Mouse (Mus musculus) urinary bladder, adult 2 months (tissue): ENCODE results near the gene Plekhg3. TPM values are rescaled to one million over a fixed set of nuclear protein-coding genes. Genes with fewer than 3 reads are reported as not detected.
A peak's percentile ranks its signal among the peaks of the same experiment; 100 is the strongest.

Experiments
- DNase-seq: peaks from one replicate; pipeline ENCODE4 v3.0.0; 2022; ENCODE audit warnings: low spot score
- polyA plus RNA-seq: library from polyadenylated mRNA; depleted of rRNA; stranded (reverse); fragments of >200 nt; gene quantifications from 2 replicates; pipeline ENCODE4 v1.2.3, GENCODE M21; 2012

Plekhg3 gene
- polyA plus RNA-seq, 1 experiment = 56.5 TPM

DNA sequence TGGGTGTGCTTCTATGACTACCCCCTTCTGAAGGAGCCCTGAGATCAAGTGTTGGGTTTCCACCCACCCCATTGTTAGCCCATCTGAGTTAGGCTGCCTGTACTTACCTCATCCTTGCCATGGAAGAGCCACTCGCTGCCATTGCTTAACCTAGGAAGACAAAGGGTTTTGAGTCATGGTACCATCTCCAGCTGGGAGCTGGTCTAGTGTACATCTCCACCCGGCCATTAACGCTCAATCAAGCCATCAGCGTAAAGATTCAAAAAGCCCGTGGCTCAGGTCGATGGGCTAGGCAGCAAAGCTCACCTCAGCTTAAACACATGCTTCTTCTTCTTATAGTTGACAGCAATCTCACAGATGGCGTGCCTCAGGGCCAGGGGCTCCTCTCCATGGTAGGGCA lies 52.8 kb downstream of the Plekhg3 start:
- DNase-seq = no peak

DNA sequence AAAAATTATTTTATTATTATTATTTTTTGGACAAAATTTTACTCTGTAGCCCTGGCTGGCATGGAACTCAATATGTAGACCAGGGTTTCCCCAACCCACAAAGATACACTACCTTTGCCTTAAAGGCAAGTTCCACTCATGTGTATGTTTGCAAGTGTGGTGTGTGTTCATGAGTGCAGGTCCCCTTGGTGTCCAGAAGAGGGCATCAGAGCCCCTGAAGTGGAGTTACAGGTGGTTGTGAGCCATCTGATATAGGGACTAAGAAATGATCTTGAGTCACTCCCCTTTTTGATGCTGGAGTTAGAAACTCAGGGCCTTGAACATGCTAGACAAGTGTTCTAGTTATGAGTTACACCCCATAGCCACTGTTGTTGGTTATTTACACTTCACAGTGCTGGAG lies 54.3 kb downstream of the Plekhg3 start:
- no peak for DNase-seq

DNA sequence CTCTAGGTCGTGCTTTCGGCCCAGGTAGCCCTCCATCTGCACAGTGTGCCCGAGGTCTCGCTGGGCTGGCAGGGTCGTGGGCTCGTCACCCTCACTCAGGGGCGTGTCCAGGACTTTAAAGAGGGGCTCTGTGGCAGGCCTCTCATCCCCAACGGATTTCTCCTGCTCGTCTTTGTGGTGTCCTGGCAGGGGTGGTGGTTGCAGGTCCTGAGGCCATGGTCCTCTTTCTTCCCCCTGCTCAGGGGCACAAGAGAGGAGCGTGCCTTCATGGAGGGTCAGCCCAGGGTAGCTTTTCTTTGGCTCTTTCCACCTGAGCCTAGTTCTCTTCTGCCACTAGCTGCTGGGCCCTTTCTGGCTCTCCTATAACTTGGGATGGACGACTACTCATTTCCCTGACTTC lies 56.7 kb downstream of the Plekhg3 start:
- DNase-seq = no peak

DNA sequence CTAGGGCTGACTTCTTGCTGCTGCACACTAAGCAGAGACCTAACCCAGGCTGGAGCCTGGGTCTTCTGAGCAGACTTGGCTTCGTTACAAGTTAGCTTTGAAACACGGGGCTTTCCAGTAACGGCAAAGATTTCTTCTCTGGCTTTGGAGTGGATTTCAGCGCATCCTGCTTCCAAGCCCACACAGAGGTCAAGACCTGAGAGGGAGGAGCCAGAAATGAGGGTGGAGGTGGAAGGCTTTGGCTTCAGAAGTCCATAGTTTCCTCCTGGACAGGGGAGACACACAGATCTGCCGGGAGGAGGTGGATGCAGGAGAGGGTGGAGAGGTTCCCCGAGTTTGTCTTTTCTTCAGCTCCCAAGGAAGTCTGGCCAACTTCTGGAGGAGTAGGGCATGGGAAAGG lies 58.8 kb downstream of the Plekhg3 start:
- DNase-seq = no peak

DNA sequence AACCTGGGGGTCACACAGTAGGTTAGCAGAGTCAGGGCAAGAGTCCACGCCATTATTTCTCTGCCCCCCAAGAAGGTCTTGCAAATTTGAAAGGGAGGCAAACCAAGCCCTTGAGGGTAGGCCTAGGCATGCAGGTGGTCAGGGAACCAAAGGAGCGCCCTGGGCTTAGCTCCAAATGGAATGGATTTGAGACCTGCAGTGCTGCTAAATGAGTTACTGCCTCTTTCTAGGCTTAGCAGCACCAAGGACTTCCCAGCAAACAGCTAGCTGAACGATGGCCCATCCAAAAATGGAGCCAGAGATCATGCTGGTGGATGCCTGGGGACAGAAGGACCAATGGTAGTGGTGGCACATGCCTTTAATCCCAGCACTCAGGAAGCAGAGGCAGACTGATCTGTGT lies 60.3 kb downstream of the Plekhg3 start:
- DNase-seq = no peak

DNA sequence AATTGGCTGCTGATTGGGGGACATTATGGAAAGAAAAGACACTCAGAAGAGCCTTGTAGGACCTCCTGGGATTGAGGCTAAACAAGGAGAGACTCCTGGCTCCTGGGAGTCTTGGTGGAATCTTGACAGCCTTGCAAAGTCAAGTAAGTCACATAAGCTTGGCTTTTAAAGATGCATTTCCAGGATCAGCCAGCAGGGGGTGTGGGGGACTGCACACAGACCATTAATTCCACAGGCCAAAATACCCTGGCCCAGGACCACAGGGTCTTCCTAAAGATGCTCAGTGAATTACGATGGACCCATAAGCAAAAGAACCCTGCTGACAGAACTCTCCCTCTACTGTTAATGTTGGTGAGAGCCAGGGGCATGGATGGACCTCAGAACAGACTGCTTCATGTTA lies 61.5 kb downstream of the Plekhg3 start:
- DNase-seq = no peak

DNA sequence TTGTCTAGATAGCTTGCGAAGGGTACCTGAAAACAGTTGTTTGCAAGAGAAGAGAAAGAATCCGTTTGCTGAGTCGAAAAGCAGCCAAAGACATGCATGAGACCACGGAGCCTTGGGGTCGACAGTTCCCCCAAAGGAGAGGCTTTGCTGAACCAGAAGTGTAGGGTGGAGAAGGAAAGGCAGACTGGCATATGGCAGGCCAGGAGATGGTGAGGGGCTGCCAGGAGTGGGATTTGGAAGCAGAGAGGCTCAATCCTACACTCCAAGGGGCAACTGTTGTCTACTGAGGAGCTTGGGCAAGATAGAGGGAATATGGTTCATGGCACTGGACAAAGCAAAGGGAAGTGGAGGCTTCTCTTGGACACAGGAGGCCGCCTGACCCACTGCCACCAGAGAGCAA lies 62.6 kb downstream of the Plekhg3 start:
- DNase-seq = no peak

DNA sequence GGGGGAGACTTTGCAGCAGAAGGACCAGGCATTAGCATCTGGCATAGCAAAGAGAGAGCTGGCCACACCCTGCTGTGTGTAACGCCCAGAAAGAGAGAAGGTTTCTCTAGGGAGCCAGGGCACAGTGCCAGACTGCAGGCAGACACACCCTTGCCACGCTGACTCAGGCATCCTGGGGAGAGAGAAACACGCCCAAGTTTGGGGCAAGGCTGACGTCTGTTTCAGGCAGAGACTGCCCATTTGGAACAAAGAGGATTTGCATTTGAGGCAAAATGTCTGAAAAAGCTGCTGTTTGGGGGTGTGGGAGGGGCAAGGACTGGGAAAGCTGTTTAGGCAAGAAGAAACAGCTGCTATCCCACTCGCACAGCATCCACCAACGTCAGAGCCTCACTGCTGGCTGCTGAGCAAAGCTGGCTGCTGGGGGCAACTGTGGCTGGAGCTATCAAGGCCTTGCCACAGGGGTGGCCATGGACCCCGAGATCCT lies 63.2 kb downstream of the Plekhg3 start:
- DNase-seq = peak; percentile 70

DNA sequence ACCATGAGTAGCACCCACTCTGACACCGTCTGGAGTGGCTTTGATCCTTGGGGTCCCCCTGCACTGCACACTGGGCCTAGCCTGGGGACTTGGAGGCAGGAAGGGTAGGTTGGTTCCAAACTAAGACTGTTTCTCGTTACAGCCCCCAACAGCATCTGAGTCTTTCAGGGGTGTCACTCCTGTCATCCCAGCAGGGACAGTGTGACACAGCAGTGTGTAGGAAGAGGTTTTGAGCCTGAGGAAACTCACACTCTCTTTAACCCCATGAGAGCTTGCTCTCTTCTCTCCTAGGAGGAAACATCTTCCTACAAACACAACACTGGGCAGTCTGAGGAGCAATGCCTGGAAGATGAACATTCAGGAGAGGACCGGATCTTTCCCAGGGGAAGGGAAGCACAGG lies 63.9 kb downstream of the Plekhg3 start:
- no peak for DNase-seq

DNA sequence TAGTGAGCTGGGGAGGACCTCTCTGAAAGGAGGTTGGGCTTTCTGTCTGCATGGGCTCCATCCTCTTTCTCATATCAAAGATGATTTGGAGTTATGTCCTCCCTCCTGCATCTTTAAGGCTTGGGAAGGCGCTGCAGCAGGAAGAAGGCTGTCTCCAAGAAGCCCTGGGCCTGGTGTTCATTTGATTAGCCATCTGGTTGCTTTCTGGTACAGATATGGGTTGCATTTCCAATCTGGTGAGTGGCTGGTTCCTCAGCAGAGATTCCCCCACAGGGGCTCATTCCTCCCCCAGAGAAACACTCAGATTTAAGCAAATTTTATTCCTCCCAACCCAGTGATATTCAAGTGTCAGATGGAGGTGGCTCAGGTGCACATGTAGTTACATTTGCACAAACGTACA lies 65.1 kb downstream of the Plekhg3 start:
- no peak for DNase-seq

DNA sequence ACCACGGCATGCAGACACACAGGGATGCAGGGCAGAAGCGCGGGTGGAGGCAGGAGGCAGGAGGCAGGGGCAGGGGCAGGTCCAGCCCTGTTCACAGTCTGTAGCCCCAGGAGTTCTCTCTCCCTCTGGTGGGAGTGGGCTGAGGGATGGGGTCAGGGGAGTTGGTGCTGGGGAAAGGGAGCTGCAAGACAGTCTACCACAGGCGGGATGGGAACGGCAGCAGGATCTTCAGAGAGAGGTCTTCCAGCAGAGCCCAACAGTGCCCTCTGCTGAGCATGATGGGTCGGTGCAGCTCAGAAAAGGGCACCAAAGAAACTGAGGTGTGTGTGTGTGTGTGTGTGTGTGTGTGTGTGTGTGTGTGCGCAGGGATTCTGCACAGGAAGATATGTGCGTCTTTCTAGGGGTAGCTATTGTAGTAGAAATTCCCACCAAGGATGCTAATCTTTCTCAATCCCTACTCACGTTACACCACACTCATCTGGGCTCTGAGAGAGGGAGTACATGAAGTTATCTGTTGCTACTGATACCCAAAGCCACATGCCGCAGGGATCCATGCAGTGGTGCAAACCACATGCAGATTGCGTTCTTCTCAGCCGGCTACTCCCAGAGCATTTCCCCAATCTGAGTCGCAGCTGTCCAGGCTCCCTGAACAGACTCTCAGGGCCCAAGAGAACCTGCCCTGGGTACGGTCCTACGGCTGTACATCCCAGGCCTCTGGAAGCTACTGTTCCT lies 65.8 kb downstream of the Plekhg3 start:
- DNase-seq = no peak

DNA sequence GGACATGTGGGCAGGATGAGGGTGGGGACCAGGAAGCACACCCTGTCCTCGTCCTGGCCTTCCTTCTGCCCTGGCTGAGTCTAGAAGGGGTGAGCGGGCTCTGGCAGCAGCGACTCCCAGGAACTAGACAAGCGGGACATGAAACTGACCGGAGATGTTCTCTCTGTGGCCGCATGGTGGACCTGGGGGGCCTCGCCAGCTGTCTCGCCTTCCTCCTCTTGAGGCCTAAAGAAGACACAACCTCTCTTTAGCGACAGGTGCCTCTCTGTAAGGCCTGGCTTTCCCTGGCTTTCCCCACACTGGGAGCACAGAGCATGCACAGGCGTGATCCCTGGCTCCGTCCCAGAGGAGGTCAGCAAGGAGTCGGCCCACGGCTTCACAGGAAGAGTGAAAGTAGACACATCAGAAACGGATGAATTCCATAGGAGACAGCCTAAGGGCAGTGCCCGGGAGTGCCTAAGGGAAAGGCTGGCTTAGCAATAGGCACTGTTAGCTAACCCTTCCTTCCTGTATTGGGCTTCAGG lies 66.9 kb downstream of the Plekhg3 start:
- no peak for DNase-seq

DNA sequence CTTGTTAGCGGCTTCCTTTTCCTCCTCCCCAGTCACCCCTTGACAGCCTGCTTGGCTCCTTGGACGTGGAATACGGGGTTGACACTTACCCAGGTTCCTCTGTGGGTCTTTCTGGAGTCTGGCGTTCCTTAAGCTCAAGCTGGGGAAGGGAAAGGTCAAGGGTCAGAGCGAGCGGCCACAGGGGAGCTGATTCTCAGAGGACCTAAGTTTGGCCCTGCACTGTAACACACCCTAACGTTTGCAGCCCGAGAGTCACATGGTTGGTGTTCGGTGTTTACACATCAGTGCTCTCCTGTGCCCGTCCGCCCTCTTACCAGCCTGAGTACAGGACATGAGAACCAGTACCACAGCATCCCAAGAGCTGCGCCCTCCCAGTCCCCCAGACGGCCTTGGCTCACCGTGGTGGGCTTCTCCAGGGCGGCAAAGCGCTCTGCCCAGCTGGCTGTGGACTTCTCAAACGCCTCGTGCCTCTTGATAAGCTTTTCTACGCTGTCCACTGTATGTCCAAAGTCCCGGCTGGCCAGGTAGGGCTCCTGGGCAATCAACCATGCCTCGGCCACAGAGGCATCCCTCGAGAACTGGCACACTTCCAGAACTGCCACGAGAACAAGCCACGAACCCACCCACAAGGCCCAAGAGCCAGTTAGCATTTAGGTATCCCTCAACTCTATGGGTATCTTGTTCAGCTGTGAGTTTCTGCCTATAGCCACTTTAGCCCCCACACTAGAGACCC lies 67.7 kb downstream of the Plekhg3 start:
- DNase-seq = no peak

DNA sequence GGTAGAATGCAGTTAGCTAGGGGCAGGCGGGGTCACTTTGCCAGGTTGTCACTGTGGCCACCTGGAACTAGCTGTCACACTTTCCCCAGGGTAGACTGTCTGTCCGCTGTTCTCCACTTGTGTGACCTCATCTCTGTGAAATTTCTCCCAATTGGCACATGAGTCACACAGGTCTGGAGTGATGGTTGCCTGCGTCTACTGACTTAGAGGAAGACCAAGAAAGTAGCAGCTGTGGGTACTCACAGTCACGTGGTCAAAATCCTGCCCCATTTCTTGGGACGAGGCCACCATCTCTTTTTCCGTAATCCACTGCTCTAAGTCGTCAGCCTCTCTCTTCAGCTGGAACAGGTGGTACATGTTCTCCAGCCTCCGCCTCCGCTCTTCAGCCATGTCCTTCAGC lies 73.1 kb downstream of the Plekhg3 start:
- DNase-seq = no peak

DNA sequence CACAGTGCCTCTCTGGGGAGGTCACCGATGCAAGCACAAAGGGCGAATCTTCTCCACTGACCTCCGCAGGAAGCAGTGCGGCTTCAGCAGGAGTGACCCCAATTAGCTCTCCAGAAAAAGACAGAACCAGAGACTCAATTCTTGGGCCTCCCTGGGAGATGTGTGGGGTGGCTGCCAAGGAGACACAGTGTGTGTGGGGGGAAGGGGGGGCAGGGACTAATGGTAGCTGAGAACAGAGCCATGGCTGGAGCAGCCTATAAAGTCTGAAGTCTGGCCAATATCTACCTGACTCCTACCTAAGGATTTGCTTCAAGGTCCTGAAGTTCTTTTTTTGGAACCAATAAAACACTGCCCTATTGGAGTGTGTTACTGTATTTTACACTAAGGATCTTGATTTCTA lies 73.9 kb downstream of the Plekhg3 start:
- DNase-seq = no peak

DNA sequence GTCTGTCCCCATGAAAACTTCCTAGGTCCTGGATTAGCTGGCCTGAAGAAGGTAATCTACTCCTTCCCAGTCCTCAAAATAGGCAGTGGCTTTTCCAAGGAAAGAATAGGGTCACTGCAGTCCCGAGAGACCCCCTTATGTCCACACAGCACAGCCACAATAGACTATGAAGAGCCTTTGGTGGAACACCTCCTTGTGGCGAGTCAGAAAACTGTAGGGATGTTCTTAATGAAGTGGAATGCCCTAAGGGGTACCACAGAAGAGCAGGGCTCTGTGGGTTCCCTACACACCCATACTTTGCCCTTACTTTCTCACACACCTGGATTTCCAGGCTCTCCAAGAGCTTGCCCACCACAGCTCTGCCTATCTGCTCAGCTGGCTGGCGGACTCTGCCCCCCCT lies 75.1 kb downstream of the Plekhg3 start:
- no peak for DNase-seq

DNA sequence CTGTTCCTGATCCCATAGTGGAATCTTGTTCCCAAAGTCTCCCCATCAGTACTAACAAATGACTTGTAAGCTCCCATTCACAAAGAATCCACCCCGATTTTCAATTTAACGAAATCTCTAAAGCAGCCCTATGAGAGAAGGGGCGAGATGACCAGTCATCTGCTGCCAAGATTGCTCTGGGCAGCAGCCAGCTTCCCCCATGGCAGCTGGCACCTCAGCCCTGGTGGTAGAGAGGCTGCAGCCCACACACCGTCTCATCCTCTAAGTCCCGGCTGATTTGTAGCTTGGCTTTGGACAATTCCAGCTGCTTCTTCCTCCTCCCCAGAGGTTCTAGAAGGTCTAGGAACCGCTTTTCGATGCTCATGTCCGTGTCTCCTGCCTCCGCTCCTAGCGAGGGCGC lies 77.5 kb downstream of the Plekhg3 start:
- DNase-seq = no peak

DNA sequence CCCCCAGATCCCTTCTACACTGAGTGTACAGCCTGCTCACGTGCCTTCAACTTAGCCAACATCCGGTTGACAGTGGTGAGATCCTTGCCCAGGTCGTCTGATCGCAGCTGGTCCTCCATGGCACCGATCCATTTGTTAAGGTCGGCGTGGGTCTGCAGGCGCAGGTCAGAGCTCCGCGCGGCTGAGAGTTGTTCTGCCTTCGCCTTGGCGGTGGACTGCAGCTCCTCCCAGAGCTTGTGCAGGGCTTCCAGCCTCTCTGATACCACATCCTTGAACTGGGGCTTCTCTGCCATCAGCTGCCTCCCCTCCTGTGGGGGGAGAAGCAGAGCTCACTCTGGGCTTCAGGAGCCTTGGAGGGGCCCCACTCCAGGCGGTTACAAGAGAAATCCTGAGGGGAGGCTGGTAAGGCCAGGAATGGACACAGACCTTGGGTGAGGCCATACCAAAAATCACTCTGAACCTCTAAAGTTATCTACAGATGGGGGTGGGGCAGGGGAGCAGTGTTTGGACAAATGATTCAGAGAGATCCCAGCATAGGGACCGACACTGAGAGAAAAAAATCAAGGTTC lies 78.4 kb downstream of the Plekhg3 start:
- DNase-seq = no peak

DNA sequence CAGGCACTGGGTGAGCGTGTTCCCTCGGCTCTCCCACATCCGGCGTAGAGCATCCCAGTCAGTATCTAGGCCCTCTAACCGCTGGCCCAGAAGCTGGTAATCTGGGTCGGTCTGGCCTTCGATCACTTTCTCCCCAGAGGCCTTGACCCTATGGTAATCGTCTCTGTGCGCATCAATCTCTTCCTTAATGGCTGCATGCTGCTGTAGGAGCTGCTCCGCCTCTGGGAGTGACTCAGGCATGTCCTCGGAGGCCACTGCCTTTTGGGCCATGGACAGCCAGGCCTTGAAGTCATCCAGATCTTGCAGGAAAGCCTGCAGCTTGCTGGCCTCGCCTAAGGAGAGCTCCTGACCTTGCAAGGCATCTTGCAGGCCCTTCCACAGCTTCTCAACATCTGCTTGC lies 81.9 kb downstream of the Plekhg3 start:
- DNase-seq = no peak

DNA sequence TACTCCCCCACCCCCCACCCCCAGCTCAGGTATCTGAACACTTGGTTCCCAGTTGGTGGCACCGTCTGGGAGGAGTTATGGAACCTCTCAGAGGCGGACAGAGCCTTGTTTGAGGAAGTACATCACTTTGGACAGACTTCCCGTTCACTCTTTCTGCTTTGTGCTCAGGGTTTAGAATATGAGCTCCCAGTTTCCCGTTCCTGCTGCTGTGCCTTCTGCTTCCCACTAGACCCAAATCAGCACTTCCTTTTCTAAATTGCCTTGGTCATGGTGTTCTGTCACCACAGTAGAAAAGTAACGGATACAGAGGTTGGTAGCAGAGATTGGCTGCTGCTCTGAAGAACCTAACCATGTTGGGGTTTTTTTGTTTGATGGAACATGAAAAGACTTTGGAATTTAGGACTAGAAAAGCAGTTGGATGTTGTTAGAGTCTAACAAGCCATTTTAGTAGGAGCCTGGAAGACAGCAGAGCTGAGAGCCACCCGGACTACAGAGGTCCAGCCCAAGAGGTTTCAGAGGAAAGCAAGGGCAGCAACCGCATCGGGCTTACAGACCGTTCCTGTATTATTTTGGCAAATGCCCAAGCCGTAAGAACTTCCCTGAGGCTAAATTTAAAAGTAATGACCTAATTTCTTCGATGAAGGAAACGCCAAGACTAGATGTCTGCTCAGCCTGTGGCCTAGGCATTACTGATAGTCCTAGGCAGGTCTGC lies 84.3 kb downstream of the Plekhg3 start:
- DNase-seq = no peak

DNA sequence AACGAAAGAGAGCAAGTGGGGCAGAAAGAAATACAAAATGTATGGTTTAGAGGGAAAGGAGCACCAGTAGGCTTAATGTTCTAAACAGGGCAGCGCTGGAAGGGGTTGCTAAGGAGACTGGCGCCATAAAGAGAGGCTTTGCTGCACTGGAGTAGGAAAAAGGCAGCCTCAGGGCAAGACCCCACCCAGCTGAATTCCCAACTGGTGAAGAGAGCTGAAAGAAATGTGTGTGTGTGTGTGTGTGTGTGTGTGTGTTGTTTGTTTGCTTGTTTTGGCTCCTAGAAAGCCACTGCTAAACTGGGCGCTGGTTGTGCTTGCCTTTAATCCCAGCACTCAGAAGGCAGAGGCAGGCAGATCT lies 84.9 kb downstream of the Plekhg3 start:
- no peak for DNase-seq

DNA sequence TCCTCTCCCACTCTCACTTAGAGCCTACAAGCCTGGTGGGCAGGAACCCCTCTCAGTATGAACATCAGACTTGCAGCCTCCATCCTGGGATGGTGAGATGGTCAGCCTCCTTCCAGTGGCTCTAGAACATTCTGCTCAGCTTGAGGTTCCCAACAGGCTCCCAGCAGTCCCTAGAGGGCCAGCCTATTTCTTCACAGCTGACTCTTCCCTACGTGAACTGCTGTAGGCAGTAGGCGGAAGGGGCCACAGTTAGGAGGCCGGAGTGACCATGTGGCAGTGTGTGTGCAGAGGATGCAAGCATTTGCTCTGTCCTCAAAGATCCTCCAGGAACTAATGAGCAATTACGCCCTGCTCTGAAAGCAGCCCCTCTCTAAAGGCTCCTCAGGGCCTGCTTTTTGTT lies 87.5 kb downstream of the Plekhg3 start:
- DNase-seq = no peak
